Mouse (Mus musculus): Measurements from ENCODE around the gene Saysd1. TPM values are rescaled to one million over a fixed set of nuclear protein-coding genes. Genes with fewer than 3 reads are reported as not detected.

The Saysd1 gene
- total and polyA plus RNA-seq, 3 experiments = 3.2 to 4.4 TPM; not detected in 1

DNA sequence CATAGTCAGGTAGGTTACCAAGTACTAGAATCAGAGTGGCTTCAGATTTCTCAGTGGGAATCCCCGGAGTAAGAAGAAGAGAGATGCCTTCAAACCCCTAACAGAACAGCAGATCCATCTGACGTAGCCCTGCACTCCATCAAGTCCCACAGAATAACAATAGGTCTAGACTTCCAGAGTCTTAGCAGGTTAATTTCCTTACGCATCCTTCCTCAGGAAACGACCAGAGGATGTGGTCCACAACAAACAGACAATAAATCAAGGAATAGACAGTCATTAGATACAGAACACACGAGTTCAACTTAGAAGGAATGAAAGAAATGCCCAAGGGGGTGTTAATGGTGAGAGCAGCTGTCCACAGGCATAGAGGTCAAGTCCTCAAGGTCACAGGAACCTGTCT lies 43.4 kb downstream of the Saysd1 start:
- H3K36me3 ChIP-seq (ENCODE audit: control insufficient read depth in 1 of 2, insufficient read depth in 2 of 2, low read length in 2 of 2) = no peaks in the 10 kb centered on the region
- no peaks in the 10 kb centered on the region; a peak in 1 of 4 replicates for H3K27me3 ChIP-seq (ENCODE audit: control insufficient read depth in 1 of 2, insufficient read depth in 2 of 2, low read length in 2 of 2)
- no peak overlapping the region for H3K4me3 ChIP-seq (ENCODE audit: control insufficient read depth in 1 of 2, insufficient read depth in 1 of 2, low read depth in 2 of 2, low read length in 2 of 2)
- no peak for DNase-seq (ENCODE audit: low read depth, low spot score)
- no peak overlapping the region for H3K27ac ChIP-seq (ENCODE audit: control insufficient read depth, low read depth, low read length)
- no peaks in the 10 kb centered on the region for H3K4me1 ChIP-seq (ENCODE audit: control insufficient read depth in 1 of 2, insufficient read depth in 2 of 2, low read length in 2 of 2)
- no peak for TF ChIP-seq ZKSCAN1 (IDR thresholded peaks at IDR 0.05; ENCODE audit: low read depth, low read length)
- no peak for TF ChIP-seq CHD2 (IDR thresholded peaks at IDR 0.05; ENCODE audit: low read length)
- no peak for TF ChIP-seq CTCF (IDR thresholded peaks at IDR 0.05 in 2 of 3, conservative IDR thresholded peaks at IDR 0.05 in 1 of 3; ENCODE audit: control insufficient read depth in 1 of 3, insufficient read depth in 1 of 3, low read depth in 2 of 3, low read length in 3 of 3, poor library complexity in 1 of 3, severe bottlenecking in 1 of 3)
- TF ChIP-seq NRF1 (IDR thresholded peaks at IDR 0.05; ENCODE audit: insufficient read depth, low read depth, low read length, poor library complexity, severe bottlenecking) = no peak
- TF ChIP-seq MAFK (IDR thresholded peaks at IDR 0.05; ENCODE audit: borderline replicate concordance, low read depth, low read length) = no peak
- no peak for TF ChIP-seq MYB (IDR thresholded peaks at IDR 0.05; ENCODE audit: low read depth, low read length)
- no peak for TF ChIP-seq TCF12 (IDR thresholded peaks at IDR 0.05; ENCODE audit: low read depth, low read length)
- TF ChIP-seq MYC (IDR thresholded peaks at IDR 0.05; ENCODE audit: low read depth, low read length) = no peak
- TF ChIP-seq RCOR1 (IDR thresholded peaks at IDR 0.05; ENCODE audit: low read depth, low read length) = no peak
- no peak for TF ChIP-seq RAD21 (IDR thresholded peaks at IDR 0.05; ENCODE audit: low read depth, low read length)
- no peak for TF ChIP-seq CHD1 (IDR thresholded peaks at IDR 0.05; ENCODE audit: low read depth, low read length)
- TF ChIP-seq MAX (IDR thresholded peaks at IDR 0.05; ENCODE audit: low read length) = no peak
- no peak for TF ChIP-seq USF1 (IDR thresholded peaks at IDR 0.05; ENCODE audit: low read depth, low read length)
- no peak for TF ChIP-seq GABPA (IDR thresholded peaks at IDR 0.05; ENCODE audit: low read depth, low read length)
- no peak for TF ChIP-seq SMC3 (IDR thresholded peaks at IDR 0.05; ENCODE audit: low read depth, low read length)
- no peak for TF ChIP-seq MXI1 (IDR thresholded peaks at IDR 0.05; ENCODE audit: low read depth, low read length)
- TF ChIP-seq HCFC1 (IDR thresholded peaks at IDR 0.05; ENCODE audit: low read depth, low read length) = no peak
- TF ChIP-seq TAL1 (IDR thresholded peaks at IDR 0.05; ENCODE audit: low read length) = no peak
- no peaks in the 10 kb centered on the region for H3K79me2 ChIP-seq (ENCODE audit: control insufficient read depth, insufficient read depth, low read length, poor library complexity)
- H3K9me3 ChIP-seq (replicated peaks; ENCODE audit: insufficient read depth, low read length) = no peaks in the 10 kb centered on the region
- H3K9ac ChIP-seq (ENCODE audit: control insufficient read depth, low read depth, low read length, poor library complexity, severe bottlenecking) = no peak overlapping the region

GRCm38 (mm10) chr14:20093493-20093892 lies 44.8 kb downstream of the Saysd1 start:
- H3K27me3 ChIP-seq (ENCODE audit: control insufficient read depth in 1 of 2, insufficient read depth in 2 of 2, low read length in 2 of 2) = no peaks in the 10 kb centered on the region; a peak in 3 of 4 replicates
- no peaks in the 10 kb centered on the region for H3K4me1 ChIP-seq (ENCODE audit: control insufficient read depth in 1 of 2, insufficient read depth in 2 of 2, low read length in 2 of 2)
- no peak for TF ChIP-seq BHLHE40 (IDR thresholded peaks at IDR 0.05; ENCODE audit: borderline replicate concordance, low read depth, low read length)
- TF ChIP-seq MXI1 (IDR thresholded peaks at IDR 0.05; ENCODE audit: low read depth, low read length) = 0 out of 2 replicates have a peak, but pooled peaks have one; percentile 18
- DNase-seq (ENCODE audit: low read depth, low spot score) = peak; percentile 75
- H3K27ac ChIP-seq (ENCODE audit: control insufficient read depth, low read depth, low read length) = no peak overlapping the region
- no peaks in the 10 kb centered on the region for H3K9me3 ChIP-seq (replicated peaks; ENCODE audit: insufficient read depth, low read length)
- no peaks in the 10 kb centered on the region for H3K36me3 ChIP-seq (ENCODE audit: control insufficient read depth in 1 of 2, insufficient read depth in 2 of 2, low read length in 2 of 2)
- no peak overlapping the region for H3K4me3 ChIP-seq (ENCODE audit: control insufficient read depth in 1 of 2, insufficient read depth in 1 of 2, low read depth in 2 of 2, low read length in 2 of 2)
- H3K9ac ChIP-seq (ENCODE audit: control insufficient read depth, low read depth, low read length, poor library complexity, severe bottlenecking) = no peak overlapping the region
- no peaks in the 10 kb centered on the region for H3K79me2 ChIP-seq (ENCODE audit: control insufficient read depth, insufficient read depth, low read length, poor library complexity)

All from MEL (cell line).